Mouse (Mus musculus): ENCODE data around the gene Helt. TPM values are rescaled to one million over a fixed set of nuclear protein-coding genes. Genes with fewer than 3 reads are reported as not detected.

The Helt gene
- not detected in 2 replicates for polyA plus RNA-seq (2015; fragmentation: Nextera tagmentation; extraction: Ambion mirVana)

DNA sequence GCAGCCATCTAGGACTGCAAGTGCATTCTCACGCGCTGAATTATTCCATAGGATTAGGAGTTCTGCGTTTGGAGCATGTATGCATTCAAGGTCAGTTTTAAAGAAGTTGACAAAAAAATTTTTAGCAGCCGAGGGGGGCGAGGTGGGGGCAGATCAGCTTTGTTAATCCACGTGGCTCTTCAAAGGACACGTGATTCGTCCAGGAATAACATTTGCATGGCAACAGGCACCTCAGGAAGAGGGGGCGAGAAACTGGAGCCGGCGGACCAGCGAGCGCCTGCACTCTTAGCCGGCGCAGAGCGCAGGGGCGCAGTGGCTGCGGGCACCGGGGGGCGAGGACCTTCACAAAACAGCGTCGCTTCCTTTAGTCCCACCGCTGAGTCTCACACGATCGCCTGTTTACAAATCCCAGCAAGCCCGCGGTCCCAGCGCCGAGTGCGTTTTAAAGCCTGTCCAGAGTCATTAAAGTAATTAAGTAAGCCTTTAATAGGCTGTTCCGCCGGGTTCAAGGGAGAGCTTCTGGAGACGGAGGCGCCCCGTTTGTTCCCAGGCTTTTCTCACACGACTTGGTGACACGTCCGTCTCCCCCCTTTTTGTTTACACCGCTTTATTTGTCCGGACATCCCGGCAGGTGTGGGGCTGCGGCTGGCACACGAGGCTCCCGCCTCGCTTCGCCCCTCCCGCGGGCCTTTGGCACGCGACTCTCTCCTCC lies at the start of gene Helt:
Gene Helt (minus strand): TSS at position 491 of the 712 bp plus-strand sequence.
- H3K4me1 ChIP-seq (replicated peaks) = no peaks in the 10 kb centered on the region
- no peak within 1 kb of the TSS for H3K9ac ChIP-seq
- no peak within 1 kb of the TSS for H3K4me3 ChIP-seq (replicated peaks)
- WGBS (ENCODE audit: insufficient replicate concordance) = under 1% methylated on average over 50 of the region's 50 CpGs
- no peaks in the 10 kb centered on the region for H3K9me3 ChIP-seq (replicated peaks)
- ATAC-seq (ENCODE audit: insufficient read depth) = no peak
- no peaks in the 10 kb centered on the region for H3K36me3 ChIP-seq (replicated peaks)
- H3K27me3 ChIP-seq = peaks cover 92% of the 10 kb centered on the region
- no peak within 1 kb of the TSS for H3K4me2 ChIP-seq
- H3K27ac ChIP-seq (replicated peaks) = no peak within 1 kb of the TSS

DNA sequence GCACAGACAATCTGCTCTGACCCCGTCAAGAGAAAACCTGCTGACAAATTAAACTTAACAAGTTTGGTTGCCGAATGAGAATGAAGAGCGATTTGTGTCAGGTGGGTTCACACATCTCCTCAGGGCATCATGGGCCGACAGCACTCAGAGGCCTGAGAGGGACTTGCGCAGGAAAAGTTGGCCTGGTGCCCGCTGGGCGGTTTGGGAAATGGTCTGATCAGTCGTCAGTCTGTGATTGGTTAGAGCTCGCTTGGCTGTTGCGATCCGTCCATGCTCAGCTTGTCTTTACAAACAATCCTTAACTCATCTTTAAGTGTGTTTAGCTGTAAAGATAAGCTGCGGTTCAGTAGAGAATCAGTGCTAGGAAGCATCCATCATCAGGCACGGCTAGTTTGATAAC lies 47.8 kb upstream of the Helt start:
- WGBS (ENCODE audit: insufficient replicate concordance) = 69% methylated on average over 13 of the region's 13 CpGs
- H3K27ac ChIP-seq (replicated peaks) = no peak overlapping the region
- no peak overlapping the region for H3K9ac ChIP-seq
- H3K27me3 ChIP-seq = no peaks in the 10 kb centered on the region
- H3K4me1 ChIP-seq (replicated peaks) = no peaks in the 10 kb centered on the region
- ATAC-seq (ENCODE audit: insufficient read depth) = no peak
- H3K36me3 ChIP-seq (replicated peaks) = no peaks in the 10 kb centered on the region
- no peak overlapping the region for H3K4me3 ChIP-seq (replicated peaks)
- no peak overlapping the region for H3K4me2 ChIP-seq
- H3K9me3 ChIP-seq (replicated peaks) = no peaks in the 10 kb centered on the region

DNA sequence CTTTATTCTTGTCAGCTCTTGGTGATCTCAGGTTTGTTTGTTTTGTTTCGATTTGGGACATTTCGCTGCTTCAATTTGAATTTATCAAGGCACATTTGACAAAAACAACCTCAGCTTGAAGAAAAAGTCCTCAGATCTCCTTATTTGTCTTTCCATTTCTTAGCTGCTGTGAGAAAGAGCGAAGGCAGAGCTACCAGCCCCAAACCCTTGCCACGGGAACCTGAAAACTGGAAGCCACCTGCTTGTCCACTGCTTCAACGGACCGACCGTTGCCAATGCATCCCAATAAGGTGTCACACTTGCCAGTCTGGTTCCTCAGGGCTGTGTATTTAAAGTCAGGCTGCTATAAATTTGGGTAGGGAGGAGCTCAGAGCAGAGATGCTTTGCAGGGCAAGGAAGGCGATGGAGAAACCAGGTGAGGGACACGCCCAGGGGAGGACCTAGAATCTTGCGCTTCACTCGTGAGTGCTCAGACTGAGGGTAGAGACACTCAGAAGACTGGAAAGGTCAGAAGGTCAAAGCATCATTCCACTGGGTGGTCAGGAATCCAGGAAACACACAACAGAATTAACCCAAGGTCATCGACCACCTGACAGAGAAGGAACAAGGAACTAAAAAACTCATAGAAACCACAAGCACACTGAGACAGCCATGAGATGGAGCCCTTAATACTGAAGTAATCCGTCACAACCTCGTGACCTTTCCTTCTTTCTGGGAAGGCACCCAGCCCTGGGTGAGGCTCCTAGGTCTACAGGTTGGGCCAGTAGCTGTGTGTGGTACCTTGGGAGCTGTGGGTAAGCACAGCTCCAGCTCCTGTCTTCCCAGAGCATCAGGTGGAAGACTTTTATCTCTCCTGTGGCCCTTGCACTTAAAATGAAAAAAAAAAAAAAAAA lies 46.2 kb upstream of the Helt start:
- no peak for ATAC-seq (ENCODE audit: insufficient read depth)
- Histone ChIP-seq H3K9me3 (replicated peaks) (no peaks in the 10 kb centered on the region), H3K36me3 (replicated peaks) (no peaks in the 10 kb centered on the region), H3K9ac (no peak overlapping the region), H3K27ac (replicated peaks) (no peak overlapping the region), H3K4me1 (replicated peaks) (no peaks in the 10 kb centered on the region), H3K27me3 (no peaks in the 10 kb centered on the region), H3K4me2 (no peak overlapping the region), H3K4me3 (replicated peaks) (no peak overlapping the region)
- WGBS (ENCODE audit: insufficient replicate concordance) = 63% methylated on average over 14 of the region's 14 CpGs

DNA sequence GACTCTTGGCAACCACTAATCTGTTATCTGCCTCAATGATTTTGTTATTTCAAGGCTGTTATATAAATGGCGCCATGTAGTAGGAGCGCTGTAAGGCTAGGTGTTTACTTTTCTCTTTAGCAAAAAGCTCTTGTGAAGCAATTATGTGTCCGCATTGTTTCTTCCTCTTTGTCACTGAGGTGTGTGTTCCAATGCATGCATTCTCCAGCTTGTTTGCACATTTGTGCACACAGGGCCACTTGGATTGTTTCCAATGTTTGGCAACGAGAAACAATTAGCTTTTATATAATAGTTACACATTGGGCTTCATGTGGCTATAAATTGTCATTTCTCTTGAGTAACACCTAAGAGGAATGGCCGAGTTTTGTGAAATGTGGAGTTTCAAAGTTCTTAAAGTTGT lies 44.8 kb upstream of the Helt start:
- ATAC-seq (ENCODE audit: insufficient read depth) = no peak
- 64% methylated on average over 5 of the region's 5 CpGs for WGBS (ENCODE audit: insufficient replicate concordance)
- Histone ChIP-seq H3K27ac (replicated peaks) (no peak overlapping the region), H3K4me3 (replicated peaks) (no peak overlapping the region), H3K27me3 (no peaks in the 10 kb centered on the region), H3K4me1 (replicated peaks) (no peaks in the 10 kb centered on the region), H3K9me3 (replicated peaks) (no peaks in the 10 kb centered on the region), H3K4me2 (no peak overlapping the region), H3K9ac (no peak overlapping the region), H3K36me3 (replicated peaks) (no peaks in the 10 kb centered on the region)

DNA sequence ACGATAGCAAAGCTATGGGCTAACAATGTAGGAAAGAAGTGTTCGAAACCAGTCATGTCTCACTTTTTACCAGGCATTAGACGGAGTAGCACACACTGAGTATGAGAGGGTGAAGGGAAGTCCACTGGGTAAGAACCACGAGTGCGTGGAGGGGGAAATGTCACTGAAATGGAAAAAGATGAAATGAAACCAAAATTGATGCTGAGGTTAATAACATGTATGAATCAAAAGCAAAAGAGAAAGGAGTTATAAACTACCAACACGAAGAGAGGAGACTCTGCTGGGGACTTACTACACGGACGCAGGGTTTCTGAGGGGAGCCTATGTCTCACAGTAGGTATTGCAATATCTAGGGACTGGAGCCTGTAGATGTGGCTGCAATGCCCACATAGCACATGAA lies 41.9 kb upstream of the Helt start:
- H3K27me3 ChIP-seq = no peaks in the 10 kb centered on the region
- no peak overlapping the region for H3K4me3 ChIP-seq (replicated peaks)
- H3K9me3 ChIP-seq (replicated peaks) = no peaks in the 10 kb centered on the region
- no peak for ATAC-seq (ENCODE audit: insufficient read depth)
- no peaks in the 10 kb centered on the region for H3K4me1 ChIP-seq (replicated peaks)
- H3K9ac ChIP-seq = no peak overlapping the region
- H3K36me3 ChIP-seq (replicated peaks) = no peaks in the 10 kb centered on the region
- no peak overlapping the region for H3K4me2 ChIP-seq
- no peak overlapping the region for H3K27ac ChIP-seq (replicated peaks)
- WGBS (ENCODE audit: insufficient replicate concordance) = 63% methylated on average over 8 of the region's 8 CpGs

DNA sequence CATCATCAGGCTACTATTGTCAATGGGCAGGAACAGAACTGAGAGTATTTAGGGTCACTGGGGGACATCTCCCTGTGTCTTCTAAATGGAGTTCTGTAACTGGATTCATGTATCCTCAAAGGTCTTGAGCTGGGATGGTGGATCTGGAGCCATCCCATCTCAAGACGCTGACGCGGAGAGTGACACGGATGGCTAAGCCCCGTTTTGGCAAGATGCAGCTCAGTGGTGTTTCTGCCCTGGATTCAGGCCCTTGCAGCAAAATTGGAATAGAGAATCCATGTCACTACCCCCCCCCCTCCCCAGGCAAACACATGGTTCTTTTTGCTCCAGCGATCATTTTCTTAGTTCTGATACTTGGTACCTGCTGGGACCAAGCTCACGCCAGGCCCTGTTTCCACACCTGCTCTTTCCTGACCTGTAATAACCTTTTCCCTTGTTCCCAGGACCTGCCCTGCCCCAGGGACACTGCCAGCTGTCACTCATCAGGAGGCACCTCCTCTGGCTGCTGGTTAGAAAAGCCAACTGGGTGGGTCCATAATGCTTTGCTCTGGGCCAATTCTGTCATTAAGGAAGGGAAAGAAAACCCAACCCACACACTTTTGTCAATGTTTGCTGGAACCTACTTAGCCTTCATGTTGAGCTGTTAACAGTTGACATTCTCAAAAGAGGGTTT lies 38.1 kb upstream of the Helt start:
- no peaks in the 10 kb centered on the region for H3K27me3 ChIP-seq
- H3K4me1 ChIP-seq (replicated peaks) = no peaks in the 10 kb centered on the region
- H3K4me2 ChIP-seq = no peak overlapping the region
- no peak for ATAC-seq (ENCODE audit: insufficient read depth)
- 80% methylated on average over 7 of the region's 7 CpGs for WGBS (ENCODE audit: insufficient replicate concordance)
- H3K9me3 ChIP-seq (replicated peaks) = no peaks in the 10 kb centered on the region
- H3K27ac ChIP-seq (replicated peaks) = no peak overlapping the region
- H3K36me3 ChIP-seq (replicated peaks) = no peaks in the 10 kb centered on the region
- H3K4me3 ChIP-seq (replicated peaks) = no peak overlapping the region
- no peak overlapping the region for H3K9ac ChIP-seq

DNA sequence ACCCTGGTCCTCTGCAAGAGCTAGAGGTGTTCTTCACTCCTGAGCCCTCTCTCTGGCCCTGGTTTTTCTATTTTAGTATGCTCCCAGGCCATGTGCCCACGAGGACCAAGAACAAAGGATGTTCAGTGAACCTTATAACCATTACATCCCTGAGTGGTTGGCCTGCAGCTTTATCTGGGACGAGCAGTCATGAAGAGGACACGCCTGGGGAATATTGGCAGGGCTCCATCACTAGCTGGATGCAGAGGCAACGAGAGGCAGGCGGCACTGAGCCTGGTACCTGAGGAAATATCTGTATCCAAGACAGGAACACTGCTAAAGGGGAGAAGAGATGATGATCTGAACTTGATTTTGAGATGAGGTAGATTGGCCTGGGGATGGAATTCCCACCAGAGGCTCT lies 37.3 kb upstream of the Helt start:
- WGBS (ENCODE audit: insufficient replicate concordance) = 50% methylated on average over 5 of the region's 5 CpGs
- H3K36me3 ChIP-seq (replicated peaks) = no peaks in the 10 kb centered on the region

DNA sequence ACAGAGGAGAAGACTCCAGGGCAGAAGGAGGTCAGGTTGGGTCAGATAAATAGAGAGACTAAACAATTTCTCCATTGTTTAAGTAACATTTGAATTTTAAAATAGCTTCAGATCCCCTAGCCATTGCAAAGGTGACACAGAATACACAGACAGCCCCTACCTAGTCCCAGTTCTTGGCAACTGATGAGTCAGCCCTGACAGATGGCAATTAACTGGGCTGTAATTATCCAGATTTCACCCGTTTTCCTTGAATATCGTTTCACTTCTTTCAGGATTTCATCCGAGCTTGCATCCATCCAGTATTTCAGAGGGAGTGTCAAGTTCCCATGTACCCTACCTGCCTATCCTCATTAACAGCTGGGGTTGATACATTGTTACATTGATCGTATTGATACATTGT lies 34.9 kb upstream of the Helt start:
- Histone ChIP-seq H3K27ac (replicated peaks) (no peak overlapping the region), H3K4me1 (replicated peaks) (no peaks in the 10 kb centered on the region), H3K9ac (no peak overlapping the region), H3K27me3 (no peaks in the 10 kb centered on the region), H3K4me3 (replicated peaks) (no peak overlapping the region), H3K9me3 (replicated peaks) (no peaks in the 10 kb centered on the region), H3K4me2 (no peak overlapping the region), H3K36me3 (replicated peaks) (no peaks in the 10 kb centered on the region)
- ATAC-seq (ENCODE audit: insufficient read depth) = no peak
- 59% methylated on average over 4 of the region's 4 CpGs for WGBS (ENCODE audit: insufficient replicate concordance)

More for the DNA sequence above, 37.3 kb upstream of the Helt start:
- H3K9ac ChIP-seq = no peak overlapping the region
- H3K27me3 ChIP-seq = no peaks in the 10 kb centered on the region
- no peak for ATAC-seq (ENCODE audit: insufficient read depth)
- H3K27ac ChIP-seq (replicated peaks) = no peak overlapping the region
- H3K4me1 ChIP-seq (replicated peaks) = no peaks in the 10 kb centered on the region
- H3K4me2 ChIP-seq = no peak overlapping the region
- H3K9me3 ChIP-seq (replicated peaks) = no peaks in the 10 kb centered on the region
- H3K4me3 ChIP-seq (replicated peaks) = no peak overlapping the region

DNA sequence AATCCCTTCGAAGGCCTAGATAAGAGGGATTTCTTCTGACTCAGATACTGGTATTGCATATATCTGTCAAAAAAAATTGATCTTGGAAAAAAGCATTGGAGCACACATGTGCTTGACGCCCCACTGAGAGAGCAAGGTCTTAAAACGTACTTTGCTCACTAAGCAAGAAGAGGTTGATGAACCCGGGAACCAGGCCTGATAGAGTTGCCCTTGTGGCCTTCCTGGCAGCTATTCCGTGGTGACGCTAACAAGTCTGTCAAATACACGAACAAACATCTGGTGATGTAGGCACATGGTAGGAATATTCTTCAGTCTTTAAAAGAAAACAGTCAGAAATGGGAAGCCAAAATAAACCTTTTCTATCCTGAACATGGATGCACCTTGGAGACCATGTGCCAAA lies 32.8 kb upstream of the Helt start:
- Histone ChIP-seq H3K27me3 (no peaks in the 10 kb centered on the region), H3K9me3 (replicated peaks) (no peaks in the 10 kb centered on the region), H3K36me3 (replicated peaks) (no peaks in the 10 kb centered on the region), H3K9ac (no peak overlapping the region), H3K4me3 (replicated peaks) (no peak overlapping the region), H3K4me1 (replicated peaks) (no peaks in the 10 kb centered on the region), H3K4me2 (no peak overlapping the region), H3K27ac (replicated peaks) (no peak overlapping the region)
- 72% methylated on average over 7 of the region's 7 CpGs for WGBS (ENCODE audit: insufficient replicate concordance)
- ATAC-seq (ENCODE audit: insufficient read depth) = no peak

DNA sequence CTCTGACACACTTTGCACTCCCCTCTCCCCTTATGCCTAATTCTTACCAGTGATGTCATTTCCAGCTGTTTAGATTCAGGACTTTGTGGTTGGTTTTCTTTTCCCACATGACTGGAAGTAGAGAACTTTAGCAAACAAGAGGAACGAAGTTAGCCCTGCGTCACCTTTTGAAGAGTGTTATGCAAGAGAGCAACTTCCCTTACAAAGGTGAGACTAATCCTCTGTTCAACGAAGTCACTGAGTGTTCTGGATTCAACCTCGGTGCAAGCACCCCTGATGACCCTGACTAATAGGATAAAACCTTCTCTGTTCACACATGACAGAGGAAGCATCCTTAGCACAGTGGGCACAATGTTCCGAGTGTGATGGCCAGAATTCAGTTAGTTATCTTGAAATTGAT lies 32.2 kb upstream of the Helt start:
- 59% methylated on average over 5 of the region's 5 CpGs for WGBS (ENCODE audit: insufficient replicate concordance)
- Histone ChIP-seq H3K27me3 (no peaks in the 10 kb centered on the region), H3K4me3 (replicated peaks) (no peak overlapping the region), H3K9ac (no peak overlapping the region), H3K27ac (replicated peaks) (no peak overlapping the region), H3K36me3 (replicated peaks) (no peaks in the 10 kb centered on the region), H3K4me2 (no peak overlapping the region), H3K4me1 (replicated peaks) (no peaks in the 10 kb centered on the region), H3K9me3 (replicated peaks) (no peaks in the 10 kb centered on the region)
- no peak for ATAC-seq (ENCODE audit: insufficient read depth)

DNA sequence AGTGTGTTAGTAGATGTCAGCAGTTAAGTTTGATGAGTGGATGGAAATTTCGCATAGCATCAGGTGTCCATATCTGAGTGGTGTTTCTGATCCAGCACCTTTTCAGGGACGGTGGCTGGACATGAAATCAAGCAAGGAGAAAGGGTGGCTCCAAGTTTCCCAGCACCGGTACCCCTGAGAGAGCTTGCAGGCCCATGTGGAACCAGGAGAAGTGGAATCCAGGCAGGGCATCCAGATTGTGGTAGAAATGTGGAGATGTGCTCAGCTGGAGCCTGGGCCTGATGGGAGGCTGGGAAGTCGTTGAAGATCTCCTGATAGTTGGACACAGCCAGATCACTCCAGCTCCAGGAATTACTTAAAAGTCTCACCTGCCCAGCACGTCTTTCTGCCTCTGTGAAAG lies 30.2 kb upstream of the Helt start:
- Histone ChIP-seq H3K27ac (replicated peaks) (no peak overlapping the region), H3K4me2 (no peak overlapping the region), H3K9ac (no peak overlapping the region), H3K9me3 (replicated peaks) (no peaks in the 10 kb centered on the region), H3K4me3 (replicated peaks) (no peak overlapping the region), H3K4me1 (replicated peaks) (no peaks in the 10 kb centered on the region), H3K36me3 (replicated peaks) (no peaks in the 10 kb centered on the region), H3K27me3 (no peaks in the 10 kb centered on the region)
- ATAC-seq (ENCODE audit: insufficient read depth) = no peak
- 57% methylated on average over 5 of the region's 5 CpGs for WGBS (ENCODE audit: insufficient replicate concordance)

Measured in liver, embryonic 15.5 days (tissue).